Mouse (Mus musculus): ENCODE data around the gene Agmat.

DNA sequence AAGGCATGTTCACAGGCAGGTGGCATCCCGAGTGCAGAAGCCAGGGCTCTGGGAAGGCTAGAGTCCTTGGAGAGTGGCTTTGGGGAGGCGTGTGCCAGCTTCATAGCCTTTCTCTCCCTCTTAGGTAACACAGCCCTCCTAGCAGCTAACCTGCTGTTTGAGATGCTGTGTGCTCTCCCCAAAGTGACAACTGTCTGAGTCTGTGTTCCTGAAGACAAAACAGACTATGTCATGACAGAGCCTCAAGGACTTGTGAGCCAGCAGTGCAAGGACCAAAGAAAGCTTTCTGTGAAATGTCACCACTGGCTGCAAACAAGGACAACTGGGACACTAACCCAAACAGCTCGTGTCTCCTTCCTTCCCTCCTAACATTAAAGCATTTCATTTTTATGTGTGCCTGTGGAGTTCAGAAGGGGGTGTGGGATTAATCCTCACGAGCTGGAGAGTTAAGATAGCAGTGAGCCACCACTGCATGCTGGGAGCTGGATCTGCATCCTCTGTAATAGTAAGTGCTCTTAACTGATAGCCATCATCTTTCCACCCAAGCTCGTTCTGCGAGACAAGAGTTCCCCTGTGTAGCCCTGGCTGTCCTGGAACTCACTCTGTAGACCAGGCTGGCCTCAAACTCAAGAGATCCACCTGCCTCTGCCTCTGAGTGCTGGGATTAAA lies 12.5 kb downstream of the Agmat start:
- no peak for TF ChIP-seq CTCF (IDR thresholded peaks at IDR 0.05)
- no peak for TF ChIP-seq EP300 (IDR thresholded peaks at IDR 0.05)
